Mouse (Mus musculus): Measurements from ENCODE around the gene Eif2ak3.
"Not testable (repeated sequence)": the region's sequence is repeated elsewhere in the genome, so short reads cannot be mapped to it uniquely, and the experiment has no call there.

The Eif2ak3 gene

DNA sequence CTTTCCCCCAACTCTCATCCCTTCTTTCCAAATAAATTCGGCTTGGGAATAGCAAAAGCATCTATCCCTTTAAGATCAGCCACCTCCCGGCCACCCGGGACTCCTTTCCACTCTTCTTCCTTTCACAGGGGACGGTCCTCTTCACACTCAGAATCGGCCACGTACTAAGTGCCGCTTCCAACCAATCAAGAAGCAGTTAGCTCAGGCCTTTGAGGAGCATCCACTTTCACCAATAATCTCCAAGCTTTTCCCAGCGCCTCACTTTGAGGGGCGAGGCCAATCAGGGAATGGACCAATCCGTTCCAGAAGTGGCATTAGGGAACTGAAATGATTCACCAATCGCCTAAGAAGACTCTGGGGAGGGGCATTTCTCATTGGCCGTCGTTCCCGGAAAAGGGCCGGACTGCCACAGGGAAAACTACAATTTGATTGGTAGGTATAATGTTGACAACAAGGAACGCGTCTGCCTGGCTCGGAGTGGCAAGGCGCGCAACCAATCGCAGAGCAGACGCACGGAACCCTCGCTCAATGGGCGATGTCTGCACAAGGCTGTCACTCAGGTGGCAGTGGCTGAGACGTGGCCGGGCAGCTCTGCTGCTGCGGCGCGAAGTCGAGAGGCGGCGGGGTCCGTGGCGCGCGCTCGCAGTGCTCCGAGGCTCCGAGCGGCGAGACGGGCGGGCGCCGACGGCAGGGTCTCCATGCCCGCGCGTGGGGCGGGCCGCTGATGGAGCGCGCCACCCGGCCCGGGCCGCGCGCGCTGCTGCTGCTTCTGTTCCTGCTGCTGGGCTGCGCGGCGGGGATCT is at the start of gene Eif2ak3:
TSS of gene Eif2ak3 (plus strand) at position 514 of the 803 bp plus-strand sequence.
- peak; percentile 99 for DNase-seq

GRCm38 (mm10) chr6:70796940-70797339 is 47.4 kb upstream of the Eif2ak3 start:
- DNase-seq, result no peak

GRCm38 (mm10) chr6:70797581-70798251 is 46.6 kb upstream of the Eif2ak3 start:
- no peak for DNase-seq

DNA sequence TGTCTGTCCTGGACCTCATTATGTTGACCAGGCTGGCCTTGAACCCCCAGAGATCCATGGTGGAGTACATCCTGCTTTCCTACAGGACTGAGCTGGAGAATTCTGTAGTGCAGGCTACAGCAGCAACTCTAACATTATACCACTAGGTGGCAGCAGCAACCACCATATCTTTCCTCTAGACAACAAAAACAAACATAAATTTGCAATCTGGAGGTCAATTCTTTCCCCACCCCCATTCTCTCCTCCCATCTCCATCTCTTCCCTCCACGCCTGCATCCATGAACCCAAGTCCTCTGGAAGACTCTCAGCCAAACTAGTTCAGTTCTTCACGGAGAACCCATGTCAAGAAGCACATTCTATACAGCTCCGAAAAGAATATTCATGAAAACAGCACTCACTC is 39.7 kb upstream of the Eif2ak3 start:
- no peak for DNase-seq

GRCm38 (mm10) chr6:70805267-70805666 is 39.0 kb upstream of the Eif2ak3 start:
- peak; percentile 70 for DNase-seq

DNA sequence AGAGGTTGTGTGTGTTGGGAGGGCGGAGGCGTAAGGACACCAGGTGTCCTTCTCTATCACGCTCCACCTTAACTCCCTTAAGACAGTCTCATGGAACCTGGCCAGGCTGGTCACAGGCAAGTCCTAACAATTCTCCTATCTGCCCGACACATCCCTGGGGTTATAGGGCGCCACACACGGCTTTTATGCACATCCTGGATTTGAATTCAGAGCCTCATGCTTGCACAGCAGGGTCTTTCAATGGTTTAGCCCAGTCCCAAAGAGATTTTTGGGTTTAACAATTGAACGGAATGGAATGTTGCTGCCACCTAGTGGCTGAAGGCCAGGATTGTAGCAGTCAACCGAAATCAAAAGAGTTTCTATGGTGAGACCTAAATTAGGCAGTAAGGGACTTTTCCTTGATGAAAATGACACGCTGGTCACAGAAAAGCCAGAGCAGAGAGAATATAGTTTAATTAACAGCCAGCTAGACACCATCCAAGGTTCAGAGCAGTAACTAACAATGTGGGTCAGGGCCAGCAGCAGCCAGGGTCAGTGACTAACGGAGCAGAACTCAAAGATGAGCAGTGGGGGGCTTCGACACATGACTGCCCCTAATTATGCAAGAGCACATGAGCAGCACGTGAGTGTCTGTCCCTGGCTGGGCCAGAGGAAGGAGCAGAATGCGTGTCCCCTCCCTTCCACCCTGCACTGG is 38.3 kb upstream of the Eif2ak3 start:
- peak; percentile 61 for DNase-seq

DNA sequence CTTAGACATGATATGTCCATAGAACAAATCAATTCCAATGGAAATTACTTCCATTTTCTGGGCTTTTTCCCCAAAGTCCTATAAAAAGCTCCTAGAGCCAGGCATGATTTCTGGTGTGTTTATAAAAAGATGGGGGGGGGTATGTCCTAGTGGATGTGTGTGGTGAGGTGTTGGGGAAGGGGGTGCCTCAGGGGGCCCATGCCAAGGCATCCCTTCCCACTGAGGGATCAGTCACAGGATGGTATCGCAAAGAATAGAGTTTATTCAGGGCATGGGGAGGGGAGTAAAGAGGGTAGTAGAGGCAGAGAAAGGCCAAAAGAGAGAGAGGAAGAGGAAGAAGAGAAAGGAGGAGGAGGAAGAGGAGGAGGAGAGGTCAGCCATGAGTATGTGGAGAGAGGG is 37.8 kb upstream of the Eif2ak3 start:
- no peak for DNase-seq

GRCm38 (mm10) chr6:70810524-70810923 is 33.8 kb upstream of the Eif2ak3 start:
- no peak for DNase-seq

GRCm38 (mm10) chr6:70811557-70812525 is 32.5 kb upstream of the Eif2ak3 start:
- DNase-seq, result peak; percentile 70

DNA sequence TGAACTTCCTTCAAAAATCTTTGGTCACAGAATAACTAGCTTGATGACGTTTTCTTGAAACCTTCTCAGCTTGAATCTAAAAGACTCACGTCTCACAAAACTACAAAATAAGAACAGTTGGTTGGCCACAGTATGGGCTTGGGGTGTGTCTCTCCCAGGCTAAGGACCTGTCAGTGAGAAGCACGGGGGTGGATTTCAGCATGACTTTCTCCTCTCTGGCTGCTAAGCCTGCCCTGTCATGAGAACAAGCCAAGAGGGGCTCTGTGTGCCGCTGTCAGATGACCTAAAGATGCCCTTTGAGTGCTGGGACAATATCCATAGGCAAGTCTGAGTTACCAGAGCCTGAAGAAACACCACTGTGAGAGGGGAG is 31.8 kb upstream of the Eif2ak3 start:
- no peak for DNase-seq

- DNase-seq, result no peak
These were observed 30.2 kb upstream of the Eif2ak3 start for GRCm38 (mm10) chr6:70813921-70814628.

GRCm38 (mm10) chr6:70814629-70814950 is 29.7 kb upstream of the Eif2ak3 start:
- DNase-seq, result no peak

GRCm38 (mm10) chr6:70815471-70815870 is 28.8 kb upstream of the Eif2ak3 start:
- no peak for DNase-seq

- DNase-seq, result no peak
These were observed 22.7 kb upstream of the Eif2ak3 start for GRCm38 (mm10) chr6:70821566-70821965.

GRCm38 (mm10) chr6:70822386-70822910 is 21.9 kb upstream of the Eif2ak3 start:
- DNase-seq, result no peak

- DNase-seq, result not testable (repeated sequence)
These were observed 21.0 kb upstream of the Eif2ak3 start for GRCm38 (mm10) chr6:70823277-70823676.

- DNase-seq, result peak; percentile 87
These were observed 20.0 kb upstream of the Eif2ak3 start for GRCm38 (mm10) chr6:70824085-70824986.

GRCm38 (mm10) chr6:70824987-70825337 is 19.4 kb upstream of the Eif2ak3 start:
- DNase-seq, result no peak

DNA sequence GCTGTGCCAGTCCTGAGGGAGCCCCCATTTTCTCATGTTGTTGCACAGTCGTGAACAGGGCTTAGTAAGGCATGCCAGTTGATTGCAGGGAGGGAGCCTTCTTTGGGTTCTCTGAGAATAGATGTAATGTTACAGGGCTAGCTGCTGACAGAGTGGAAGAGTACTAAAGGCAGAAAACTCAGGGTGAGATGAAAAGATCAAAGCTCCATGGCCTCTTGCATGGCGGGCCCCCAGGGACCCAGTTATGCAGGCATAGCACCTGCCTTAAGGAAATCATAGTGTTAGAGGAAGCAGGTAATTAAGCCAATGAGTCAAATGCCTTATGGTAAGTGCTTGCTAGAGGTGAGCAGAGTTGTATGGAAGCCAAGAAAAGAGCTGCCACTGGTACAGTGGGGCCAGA is 14.9 kb upstream of the Eif2ak3 start:
- no peak for DNase-seq

DNA sequence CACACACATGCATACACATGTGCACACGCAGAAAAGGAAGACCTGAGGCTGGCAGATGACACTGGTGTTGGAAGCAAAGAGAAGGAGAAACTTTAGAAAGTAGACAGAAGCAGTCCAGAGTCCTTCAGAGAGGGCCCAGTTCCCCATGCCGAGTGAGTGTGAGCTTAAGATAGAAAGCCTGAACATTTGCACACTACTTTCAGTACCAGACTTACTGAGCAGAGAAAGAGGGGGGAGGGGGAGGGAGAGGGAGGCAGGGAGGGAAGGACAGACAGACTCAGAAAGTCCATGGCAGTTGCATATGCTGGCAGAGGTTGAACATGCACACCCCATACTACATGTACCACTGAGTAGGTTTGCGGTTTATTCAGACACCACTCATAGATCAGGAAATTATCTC is 13.8 kb upstream of the Eif2ak3 start:
- DNase-seq, result no peak

Data from right cerebral cortex, adult 18-20 months (tissue).